Mouse (Mus musculus) lung, postnatal 0 days (tissue): ENCODE results near the gene Gucy2g. TPM values are rescaled to one million over a fixed set of nuclear protein-coding genes. Genes with fewer than 3 reads are reported as not detected.
"Not testable (repeated sequence)": the region's sequence is repeated elsewhere in the genome, so short reads cannot be mapped to it uniquely, and the experiment has no call there.

Experiments used
- ATAC-seq: fragments of 200-750 bp; cut with Nextera tagmentation; 2 replicates; pipeline ENCODE4 v1.8.0; 2017; ENCODE audit warnings: moderate library complexity
- DNase-seq: peaks from one replicate; pipeline ENCODE4 v3.0.0-alpha.2; 2016; ENCODE audit warnings: low spot score
- H3K27ac ChIP-seq: fragments of 300-500 bp; sonication (generic); 2 replicates; pipeline ENCODE4 v1.5.1; 2014; ENCODE audit warnings: antibody characterized with exemption, mild to moderate bottlenecking, low read length, mixed read lengths
- H3K27me3 ChIP-seq: fragments of 300-500 bp; sonication (generic); replicated peaks from 2 replicates; pipeline ENCODE4 v1.6.1; 2014; ENCODE audit warnings: low read length, mixed read lengths; ENCODE audit not compliant: insufficient read depth
- H3K36me3 ChIP-seq: fragments of 300-500 bp; sonication (generic); 2 replicates; pipeline ENCODE4 v1.6.1; 2014; ENCODE audit warnings: low read length, mixed read lengths; ENCODE audit not compliant: insufficient read depth
- H3K4me1 ChIP-seq: fragments of 300-500 bp; sonication (generic); 2 replicates; pipeline ENCODE4 v1.6.1; 2014; ENCODE audit warnings: antibody characterized with exemption, low read depth, low read length, mixed read lengths; ENCODE audit not compliant: insufficient read depth
- H3K4me2 ChIP-seq: fragments of 300-500 bp; sonication (generic); replicated peaks from 2 replicates; pipeline ENCODE4 v1.6.1; 2014; ENCODE audit warnings: low read depth, mild to moderate bottlenecking, low read length, moderate library complexity, mixed read lengths
- H3K4me3 ChIP-seq: fragments of 300-500 bp; sonication (generic); 2 replicates; pipeline ENCODE4 v1.5.1; 2014; ENCODE audit warnings: low read depth, low read length
- H3K9ac ChIP-seq: fragments of 300-500 bp; sonication (generic); replicated peaks from 2 replicates; pipeline ENCODE4 v1.6.1; 2014; ENCODE audit warnings: low read depth, mild to moderate bottlenecking
- H3K9me3 ChIP-seq: fragments of 300-500 bp; sonication (generic); 2 replicates; pipeline ENCODE4 v1.6.1; 2016; ENCODE audit warnings: low read length, mixed read lengths
- CTCF ChIP-seq: IDR thresholded peaks from 2 replicates; pipeline ENCODE4 v1.5.1; 2016; ENCODE audit warnings: antibody characterized with exemption, mild to moderate bottlenecking
- EP300 ChIP-seq: IDR thresholded peaks from 2 replicates; pipeline ENCODE4 v1.6.1; 2016; ENCODE audit warnings: antibody characterized with exemption, mild to moderate bottlenecking, control low read depth
- WGBS: fragments of 180-500 bp; shearing (Covaris S2); extraction: QIAGEN DNeasy Blood & Tissue Kit; methylation state at CpG from one replicate; pipeline ENCODE4 v1.1.7; 2014; 5-methylcytosine and 5-hydroxymethylcytosine counted together
- polyA plus RNA-seq: library from polyadenylated mRNA; unstranded; fragments of >200 nt; fragmentation: Nextera tagmentation; extraction: Ambion mirVana; gene quantifications from 2 replicates; pipeline ENCODE4 v1.2.1, GENCODE M21; 2015

Gucy2g gene
- polyA plus RNA-seq, 1 experiment from 2014 or later: 0.05 TPM

DNA sequence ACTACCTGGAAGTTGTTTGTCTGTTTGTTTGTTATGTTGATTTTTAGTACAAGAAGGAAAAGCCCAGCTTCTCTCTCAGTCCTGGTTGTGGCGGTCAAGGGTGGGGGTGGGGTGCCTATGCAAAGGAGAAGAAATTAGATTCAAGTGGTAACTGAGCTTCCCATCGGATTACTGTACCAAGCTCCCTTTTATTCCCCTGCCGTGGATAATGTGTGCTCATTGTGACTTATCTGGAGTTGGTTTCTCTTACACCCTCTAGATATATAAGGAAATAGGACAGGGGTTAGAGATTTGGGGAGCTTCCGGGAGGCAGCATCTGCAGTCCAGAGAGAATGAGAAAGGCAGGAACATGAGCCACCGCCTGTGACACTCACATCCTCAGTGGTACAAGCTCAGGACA lies 60.6 kb downstream of the Gucy2g start, which contains the start of gene Tectb:
TSS of gene Tectb (plus strand) at position 301 of the 400 bp plus-strand sequence.
- TF ChIP-seq CTCF (no peak), EP300 (no peak)
- H3K4me3 ChIP-seq: no peak within 1 kb of the TSS
- H3K9me3 ChIP-seq: no peaks in the 10 kb centered on the region
- 0 out of 2 replicates have a peak, but pooled peaks cover 4% of the 10 kb centered on the region for H3K4me1 ChIP-seq
- H3K27ac ChIP-seq: no peak within 1 kb of the TSS
- WGBS: 84% methylated on average over 5 of the region's 5 CpGs
- DNase-seq (no peak), ATAC-seq (no peak)
- H3K9ac ChIP-seq: no peak within 1 kb of the TSS
- H3K36me3 ChIP-seq: no peaks in the 10 kb centered on the region
- H3K27me3 ChIP-seq: no peaks in the 10 kb centered on the region
- no peak within 1 kb of the TSS for H3K4me2 ChIP-seq

DNA sequence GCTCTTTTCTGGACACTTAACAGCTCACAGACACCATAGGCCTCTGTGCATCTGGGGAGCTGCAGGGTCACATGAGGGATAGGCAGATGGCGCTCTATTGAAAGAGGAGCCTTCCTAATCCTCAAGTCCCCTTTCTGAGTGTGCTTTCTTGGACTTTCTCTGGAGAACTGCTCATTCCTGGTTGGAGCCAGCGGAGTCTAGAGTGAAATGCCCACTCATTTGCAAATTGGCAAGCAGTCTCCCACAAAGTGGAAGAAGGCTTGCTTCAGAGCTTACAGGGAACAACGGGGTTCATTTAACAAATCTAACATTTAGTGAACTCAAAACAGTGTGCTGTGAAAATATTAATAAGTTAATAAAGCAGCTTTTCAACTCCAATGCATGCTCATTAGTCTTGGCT lies 63.9 kb downstream of the Gucy2g start:
- Histone ChIP-seq H3K4me2 (no peak overlapping the region), H3K27me3 (no peaks in the 10 kb centered on the region), H3K4me1 (no peaks in the 10 kb centered on the region), H3K4me3 (no peak overlapping the region), H3K36me3 (no peaks in the 10 kb centered on the region), H3K27ac (no peak overlapping the region), H3K9ac (no peak overlapping the region), H3K9me3 (no peaks in the 10 kb centered on the region)
- no peak for TF ChIP-seq CTCF
- no peak for TF ChIP-seq EP300
- 82% methylated on average over 3 of the region's 3 CpGs for WGBS
- ATAC-seq (no peak), DNase-seq (no peak)

DNA sequence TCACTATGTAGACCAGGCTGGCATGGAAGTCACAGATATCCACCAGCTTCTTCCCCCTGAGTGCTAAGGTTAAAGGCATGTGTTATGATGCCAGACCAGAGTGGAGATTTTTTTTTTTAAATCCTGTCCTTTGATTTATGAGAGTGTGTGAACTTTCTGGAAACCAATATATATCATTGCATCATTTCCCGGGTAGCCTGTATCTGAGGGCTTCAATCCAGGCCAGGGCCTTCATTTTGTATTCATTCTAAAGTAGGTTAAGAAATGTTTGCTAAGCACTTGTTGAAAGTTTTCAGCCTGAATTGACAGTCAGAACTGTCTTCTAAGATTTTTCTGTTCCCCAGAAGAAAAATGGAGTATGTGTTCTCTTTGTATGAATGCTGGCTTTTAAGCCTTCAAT lies 69.5 kb downstream of the Gucy2g start:
- Histone ChIP-seq H3K9ac (no peak overlapping the region), H3K4me1 (peaks cover 6% of the 10 kb centered on the region), H3K4me3 (no peak overlapping the region), H3K27ac (no peak overlapping the region; the same call in 1 of the 2 replicates), H3K36me3 (no peaks in the 10 kb centered on the region), H3K27me3 (no peaks in the 10 kb centered on the region), H3K9me3 (no peaks in the 10 kb centered on the region), H3K4me2 (no peak overlapping the region)
- no peak for TF ChIP-seq EP300
- DNase-seq (peak; percentile 54), ATAC-seq (no peak)
- WGBS: 30% methylated on average over 1 of the region's 1 CpGs

DNA sequence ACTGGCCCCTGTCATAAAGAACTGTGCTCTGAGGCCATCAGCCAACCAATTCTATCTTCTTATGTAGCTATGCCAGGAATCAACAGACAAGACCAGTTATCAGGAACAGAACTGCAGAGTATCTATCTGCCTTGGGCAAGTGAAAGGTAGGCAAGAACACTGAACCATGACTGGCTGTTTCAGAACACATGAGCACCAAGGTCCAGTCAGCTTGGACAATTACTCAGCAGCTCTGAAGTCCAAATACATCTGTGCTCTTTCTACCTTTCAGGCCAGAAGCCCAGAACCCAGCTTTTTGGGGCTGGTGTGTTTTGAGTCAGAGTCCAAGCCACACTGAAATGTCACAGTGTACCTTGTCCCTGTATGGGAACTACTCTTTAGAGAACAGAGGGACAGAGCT lies 70.6 kb downstream of the Gucy2g start:
- Histone ChIP-seq H3K36me3 (no peaks in the 10 kb centered on the region), H3K9me3 (no peaks in the 10 kb centered on the region), H3K9ac (no peak overlapping the region), H3K27ac (no peak overlapping the region), H3K27me3 (no peaks in the 10 kb centered on the region), H3K4me3 (no peak overlapping the region), H3K4me2 (no peak overlapping the region), H3K4me1 (peaks cover 6% of the 10 kb centered on the region)
- no peak for TF ChIP-seq EP300
- TF ChIP-seq CTCF: no peak
- DNase-seq (no peak), ATAC-seq (no peak)

DNA sequence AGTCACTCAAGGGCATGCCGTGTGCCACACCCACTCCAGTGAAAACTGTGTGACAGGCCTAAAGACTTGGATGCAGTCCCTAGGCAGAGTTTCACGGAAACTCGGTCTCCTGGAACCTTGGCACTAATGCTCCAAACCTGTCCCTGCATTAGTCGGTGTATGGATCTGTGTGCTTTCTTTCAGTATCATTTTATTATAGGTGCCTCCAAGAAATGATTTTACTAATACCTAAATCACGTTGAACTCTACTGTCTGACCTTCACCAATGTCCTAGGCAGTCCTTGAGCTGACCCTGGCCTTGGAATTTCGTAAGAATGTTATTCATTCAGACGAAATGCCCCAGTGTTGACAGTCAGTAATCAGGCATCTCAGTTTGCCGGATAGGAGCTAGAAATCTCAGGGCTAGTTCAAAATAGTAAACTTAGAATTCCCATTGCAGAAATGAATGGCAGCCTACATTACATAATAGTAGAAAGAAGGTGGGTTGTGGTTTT lies 71.8 kb downstream of the Gucy2g start:
- ATAC-seq: not testable (repeated sequence)

DNA sequence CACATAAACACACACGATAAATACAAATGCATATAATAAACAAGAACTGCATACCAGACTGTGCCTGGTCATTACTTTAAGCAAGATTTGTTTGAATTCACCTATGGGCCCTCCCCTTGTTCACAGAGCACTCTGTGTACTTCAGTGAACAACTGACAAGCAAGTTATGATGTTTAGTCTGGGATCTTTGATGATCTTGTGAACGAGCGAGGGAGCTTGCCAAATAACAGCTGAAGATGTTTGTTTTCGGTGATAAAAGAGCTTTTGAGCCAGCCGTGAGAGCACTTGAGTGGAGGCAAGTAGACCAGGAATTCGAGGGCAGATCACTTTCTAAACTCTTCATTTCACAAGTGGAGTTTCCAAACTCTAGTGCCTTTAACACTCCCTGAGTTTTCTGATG lies 72.7 kb downstream of the Gucy2g start:
- 14% methylated on average over 6 of the region's 6 CpGs for WGBS

More for the DNA sequence above, 71.8 kb downstream of the Gucy2g start:
- not testable (repeated sequence) for H3K9ac ChIP-seq, H3K27ac ChIP-seq, H3K36me3 ChIP-seq, DNase-seq, H3K9me3 ChIP-seq, H3K27me3 ChIP-seq, H3K4me1 ChIP-seq, H3K4me3 ChIP-seq, H3K4me2 ChIP-seq
- 80% methylated on average over 8 of the region's 8 CpGs for WGBS

DNA sequence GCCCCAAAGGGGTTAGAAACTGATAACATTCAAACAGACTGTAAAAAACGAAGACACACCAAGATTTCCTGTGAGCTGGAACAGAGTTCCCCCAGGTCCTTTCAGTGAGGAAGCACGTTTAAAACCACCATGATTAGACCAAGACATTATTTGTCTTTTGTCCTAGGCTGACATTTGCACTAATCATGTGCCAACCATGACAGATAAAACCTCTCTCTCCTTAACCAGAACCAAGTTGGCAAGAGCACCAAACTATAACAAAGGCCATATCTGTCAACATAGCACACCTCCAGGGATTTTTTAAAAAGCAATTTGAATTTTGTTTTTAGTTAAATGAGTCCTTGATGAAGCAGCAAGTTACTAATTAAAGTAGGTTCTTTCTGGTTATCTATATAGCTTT lies 73.3 kb downstream of the Gucy2g start:
- Histone ChIP-seq H3K4me1 (peaks cover 6% of the 10 kb centered on the region), H3K4me2 (no peak overlapping the region), H3K27me3 (no peaks in the 10 kb centered on the region), H3K9me3 (no peaks in the 10 kb centered on the region), H3K4me3 (no peak overlapping the region), H3K36me3 (no peaks in the 10 kb centered on the region), H3K9ac (no peak overlapping the region), H3K27ac (no peak overlapping the region)
- TF ChIP-seq CTCF: no peak
- TF ChIP-seq EP300: no peak
- DNase-seq (no peak), ATAC-seq (no peak)
- WGBS: 35% methylated on average over 2 of the region's 2 CpGs

More for the DNA sequence above, 72.7 kb downstream of the Gucy2g start:
- ATAC-seq (peak; percentile 88), DNase-seq (peak; percentile 93)
- Histone ChIP-seq H3K4me2 (no peak overlapping the region), H3K4me3 (no peak overlapping the region), H3K9ac (no peak overlapping the region), H3K27ac (no peak overlapping the region), H3K4me1 (peaks cover 6% of the 10 kb centered on the region), H3K27me3 (no peaks in the 10 kb centered on the region), H3K9me3 (no peaks in the 10 kb centered on the region), H3K36me3 (no peaks in the 10 kb centered on the region)
- TF ChIP-seq CTCF: no peak
- peak; percentile 99 for TF ChIP-seq EP300
